Mouse (Mus musculus) olfactory bulb, adult 2 months (tissue): ENCODE data around the gene Faah. TPM values are rescaled to one million over a fixed set of nuclear protein-coding genes. Genes with fewer than 3 reads are reported as not detected.

Source experiments
- H3K27ac ChIP-seq: fragments of 200-500 bp; 2 replicates; pipeline ENCODE4 v1.5.1; 2012; ENCODE audit warnings: low read depth, low read length; ENCODE audit not compliant: insufficient read depth
- H3K4me1 ChIP-seq: fragments of 200-500 bp; 2 replicates; pipeline ENCODE4 v1.6.1; 2012; ENCODE audit warnings: low read length; ENCODE audit not compliant: control insufficient read depth, insufficient read depth
- H3K4me3 ChIP-seq: fragments of 200-500 bp; 2 replicates; pipeline ENCODE4 v1.5.1; 2012; ENCODE audit warnings: mild to moderate bottlenecking, low read depth, low read length, moderate library complexity; ENCODE audit not compliant: insufficient read depth
- CTCF ChIP-seq: fragments of 200-500 bp; IDR thresholded peaks from 2 replicates; pipeline ENCODE4 v1.5.1; 2012; ENCODE audit warnings: low read depth, mild to moderate bottlenecking, low read length, moderate library complexity; ENCODE audit not compliant: insufficient read depth
- POLR2A ChIP-seq: fragments of 200-500 bp; IDR thresholded peaks from 2 replicates; pipeline ENCODE4 v1.6.1; 2012; ENCODE audit warnings: mild to moderate bottlenecking, low read depth, low read length, moderate library complexity; ENCODE audit not compliant: insufficient read depth
- WGBS: fragments of 180-500 bp; shearing (Covaris S2); methylation state at CpG from one replicate; pipeline ENCODE4 v1.1.7; 2018; 5-methylcytosine and 5-hydroxymethylcytosine counted together
- polyA plus RNA-seq: library from polyadenylated mRNA; stranded (reverse); fragments of >200 nt; gene quantifications from 2 replicates; pipeline ENCODE4 v1.2.4, GENCODE M21; 2012; ENCODE audit warnings: low replicate concordance; ENCODE audit not compliant: missing spikeins, insufficient read depth, insufficient read length

Faah gene
- polyA plus RNA-seq, 1 experiment, result not detected

DNA sequence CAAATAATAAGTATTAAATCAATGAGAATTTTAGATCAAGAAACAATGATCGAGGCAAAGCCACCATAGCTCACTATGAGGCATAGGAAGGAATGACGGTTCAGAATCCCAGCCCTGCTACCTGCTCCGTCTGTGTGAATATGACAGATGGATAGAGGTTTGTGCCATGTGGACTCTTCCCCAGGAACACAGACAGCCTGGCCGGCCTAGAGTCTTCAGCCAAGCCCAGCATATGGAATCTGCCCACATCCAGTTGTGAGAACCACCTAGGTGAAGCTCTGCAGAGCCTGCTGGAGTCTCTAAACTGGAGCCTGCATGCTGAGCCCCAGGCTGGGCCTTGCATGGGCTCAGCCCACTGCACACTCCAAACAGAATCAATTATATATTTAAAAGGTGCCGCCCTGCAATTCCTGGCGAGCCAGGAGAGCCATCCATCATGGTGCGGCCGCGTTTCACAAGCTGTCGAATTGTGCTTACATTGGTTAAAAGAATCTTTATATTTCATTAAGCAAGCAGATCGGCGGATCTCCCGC, 86.1 kb downstream of the Faah start:
- Histone ChIP-seq H3K27ac (no peak overlapping the region), H3K4me1 (peaks cover 5% of the 10 kb centered on the region; the same call in 1 of the 2 replicates), H3K4me3 (no peak overlapping the region)
- TF ChIP-seq POLR2A (no peak), CTCF (no peak)
- 79% methylated on average over 13 of the region's 13 CpGs for WGBS

GRCm38 (mm10) chr4:115927637-115928036, 90.1 kb downstream of the Faah start:
- no peak overlapping the region for H3K4me3 ChIP-seq
- 48% methylated on average over 7 of the region's 7 CpGs for WGBS
- no peaks in the 10 kb centered on the region for H3K4me1 ChIP-seq
- H3K27ac ChIP-seq, result no peak overlapping the region
- no peak for TF ChIP-seq CTCF
- no peak for TF ChIP-seq POLR2A

DNA sequence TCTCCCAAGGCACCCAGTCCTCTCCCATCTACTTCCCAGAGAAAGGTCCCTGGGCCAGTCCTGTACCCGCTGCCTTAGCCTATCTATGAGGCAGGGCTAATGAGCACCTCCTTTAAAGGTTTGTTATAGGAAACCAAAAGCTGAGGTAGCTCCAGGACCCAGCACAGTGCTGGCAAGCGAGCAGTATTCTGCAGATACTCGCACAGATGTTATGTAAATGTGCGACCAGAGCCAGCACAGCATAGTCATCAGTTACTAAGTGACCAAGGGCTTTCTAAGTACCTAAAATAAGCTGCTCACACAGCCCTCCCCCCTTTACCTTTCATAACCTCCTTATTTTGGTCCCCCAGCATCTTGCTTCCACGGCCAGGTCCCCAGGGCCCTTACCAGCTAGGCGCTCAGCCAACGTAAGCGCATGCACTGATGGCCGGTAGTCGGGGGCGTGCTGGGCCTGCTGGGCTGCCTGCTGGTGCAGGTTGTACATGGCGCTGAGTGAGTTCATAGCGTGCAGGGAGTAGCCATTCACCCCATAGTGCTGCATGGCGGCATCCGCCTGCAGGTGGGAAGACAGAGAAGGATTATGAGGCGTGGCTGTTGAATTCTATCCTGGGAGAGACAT, 94.4 kb downstream of the Faah start:
- H3K4me3 ChIP-seq, result no peak overlapping the region
- no peaks in the 10 kb centered on the region for H3K4me1 ChIP-seq
- TF ChIP-seq POLR2A (no peak), CTCF (no peak)
- WGBS, result 77% methylated on average over 16 of the region's 16 CpGs
- no peak overlapping the region for H3K27ac ChIP-seq

- no peaks in the 10 kb centered on the region for H3K4me1 ChIP-seq
- WGBS, result 92% methylated on average over 5 of the region's 5 CpGs
- H3K27ac ChIP-seq, result no peak overlapping the region
- TF ChIP-seq CTCF (no peak), POLR2A (no peak)
- no peak overlapping the region for H3K4me3 ChIP-seq
Measured at GRCm38 (mm10) chr4:115922688-115923087, 95.0 kb downstream of the Faah start.

- WGBS, result 90% methylated on average over 16 of the region's 16 CpGs
- no peak overlapping the region for H3K4me3 ChIP-seq
- H3K4me1 ChIP-seq, result no peaks in the 10 kb centered on the region
- no peak overlapping the region for H3K27ac ChIP-seq
- no peak for TF ChIP-seq POLR2A
- no peak for TF ChIP-seq CTCF
Measured at GRCm38 (mm10) chr4:115919911-115920310, 97.8 kb downstream of the Faah start.

Other genes with a start within 250 kb of the Faah start
- gene Tex38, start 236.9 kb downstream of the Faah start, polyA plus RNA-seq, result not detected in 2 replicates
- gene Atpaf1, start 233.1 kb downstream of the Faah start, polyA plus RNA-seq, result not detected in 2 replicates
- not detected in 2 replicates for gene Mob3c, start 189.8 kb downstream of the Faah start, polyA plus RNA-seq
- gene Mknk1, start 178.7 kb downstream of the Faah start, polyA plus RNA-seq, result not detected in 2 replicates
- gene Kncn, start 133.5 kb downstream of the Faah start, polyA plus RNA-seq, result not detected in 2 replicates
- not detected in 2 replicates for gene 6430628N08Rik, start 127.3 kb downstream of the Faah start, polyA plus RNA-seq
- gene Dmbx1, start 78.0 kb downstream of the Faah start, polyA plus RNA-seq, result not detected in 2 replicates
- not detected in 2 replicates for gene Nsun4, start 36.0 kb upstream of the Faah start, polyA plus RNA-seq
- gene Uqcrh, start 57.1 kb upstream of the Faah start, polyA plus RNA-seq, result not detected in 2 replicates
- gene Lrrc41, start 57.3 kb upstream of the Faah start, polyA plus RNA-seq, result not detected in 2 replicates
- gene Rad54l, start 105.8 kb upstream of the Faah start, polyA plus RNA-seq, result not detected in 2 replicates
- not detected in 2 replicates for gene Pomgnt1, start 105.9 kb upstream of the Faah start, polyA plus RNA-seq
- gene Lurap1, start 133.4 kb upstream of the Faah start, polyA plus RNA-seq, result not detected in 2 replicates
- gene Tspan1, start 149.7 kb upstream of the Faah start, polyA plus RNA-seq, result not detected in 2 replicates
- not detected in 2 replicates for gene 1700042G07Rik, start 155.4 kb upstream of the Faah start, polyA plus RNA-seq
- not detected in 2 replicates for gene Gm49337, start 155.5 kb upstream of the Faah start, polyA plus RNA-seq
- not detected in 2 replicates for gene Pik3r3, start 203.7 kb upstream of the Faah start, polyA plus RNA-seq